Mouse (Mus musculus): ENCODE data around the gene Kif27.

Gene Kif27

DNA sequence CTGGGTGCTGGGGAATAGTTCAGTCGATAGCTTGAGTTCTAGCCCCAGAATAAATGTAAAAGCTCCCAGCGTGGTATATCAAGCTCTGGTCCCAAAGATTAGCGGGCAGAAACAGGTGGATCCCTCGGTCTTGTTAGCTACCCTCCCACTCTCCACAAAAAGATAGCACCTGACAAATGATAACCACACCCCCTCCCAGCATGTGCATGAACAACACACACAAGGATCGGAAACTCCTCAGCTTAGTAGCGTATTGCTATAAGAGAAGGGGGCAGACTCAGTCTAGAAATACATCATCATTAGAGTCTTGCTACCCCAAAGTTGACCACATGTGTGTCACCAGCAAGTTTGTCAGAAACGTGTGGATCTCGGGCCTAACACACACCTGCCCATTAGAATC, 83.3 kb downstream of the Kif27 start, which contains the start of gene Gkap1:
Gene Gkap1 (minus strand): TSS at position 101 of the 400 bp plus-strand sequence.
- no peak for DNase-seq

DNA sequence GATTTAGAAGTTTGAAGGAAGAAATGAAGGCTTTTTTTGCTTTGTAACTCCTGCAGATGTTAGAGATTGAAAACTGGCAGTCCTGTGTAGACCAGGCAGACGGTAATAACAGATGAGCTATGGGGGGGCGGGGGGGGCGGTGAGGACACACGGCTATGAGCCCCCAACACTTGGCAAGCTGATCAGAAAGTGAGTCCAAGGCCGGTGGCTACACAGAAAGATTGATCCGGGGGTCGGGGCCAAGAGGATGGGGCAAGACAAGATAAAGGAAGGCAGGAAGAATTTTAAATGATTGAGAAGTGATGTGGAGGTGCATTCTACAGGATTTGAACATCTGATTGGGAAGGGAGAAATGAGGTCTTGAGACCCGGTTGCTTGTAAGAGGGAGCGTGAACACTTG, 83.8 kb downstream of the Kif27 start:
- DNase-seq: no peak

DNA sequence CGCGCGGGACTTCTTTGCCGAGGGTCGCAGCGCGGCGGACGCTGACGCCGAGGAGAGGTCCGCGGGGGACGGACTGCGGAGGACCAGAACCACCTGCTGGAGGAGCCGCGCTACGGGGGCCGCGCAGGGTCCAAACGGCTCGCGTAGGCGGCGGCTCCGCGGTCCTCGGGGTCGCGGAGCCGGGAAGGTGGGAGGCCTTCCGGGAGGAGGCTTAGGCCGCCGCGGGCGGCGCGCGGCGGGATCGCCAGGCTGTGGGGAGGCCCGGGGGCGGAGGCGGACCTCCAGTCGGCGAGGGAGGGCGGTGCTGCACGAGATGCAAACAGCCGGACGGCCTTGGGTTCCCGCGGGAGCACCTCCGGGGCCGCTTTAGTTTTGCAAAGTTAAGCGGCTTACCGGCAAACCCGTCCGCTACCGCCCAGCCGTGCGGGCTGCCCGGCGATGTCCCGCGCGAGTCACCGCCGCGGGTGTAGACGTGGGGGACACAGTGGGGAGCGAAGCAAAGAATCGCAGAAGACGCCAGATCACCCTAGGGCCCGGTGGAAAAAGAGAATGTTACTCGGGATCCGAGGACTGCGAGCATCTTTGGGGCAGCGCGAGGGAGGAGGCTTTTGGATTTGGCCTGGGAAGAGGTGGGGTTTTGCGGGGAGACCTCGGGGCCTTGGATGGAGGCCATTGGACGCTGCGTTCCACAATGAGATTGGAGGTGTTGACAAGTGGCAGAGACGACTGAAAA, 84.5 kb downstream of the Kif27 start:
- peak; percentile 77 to 79 for DNase-seq

DNA sequence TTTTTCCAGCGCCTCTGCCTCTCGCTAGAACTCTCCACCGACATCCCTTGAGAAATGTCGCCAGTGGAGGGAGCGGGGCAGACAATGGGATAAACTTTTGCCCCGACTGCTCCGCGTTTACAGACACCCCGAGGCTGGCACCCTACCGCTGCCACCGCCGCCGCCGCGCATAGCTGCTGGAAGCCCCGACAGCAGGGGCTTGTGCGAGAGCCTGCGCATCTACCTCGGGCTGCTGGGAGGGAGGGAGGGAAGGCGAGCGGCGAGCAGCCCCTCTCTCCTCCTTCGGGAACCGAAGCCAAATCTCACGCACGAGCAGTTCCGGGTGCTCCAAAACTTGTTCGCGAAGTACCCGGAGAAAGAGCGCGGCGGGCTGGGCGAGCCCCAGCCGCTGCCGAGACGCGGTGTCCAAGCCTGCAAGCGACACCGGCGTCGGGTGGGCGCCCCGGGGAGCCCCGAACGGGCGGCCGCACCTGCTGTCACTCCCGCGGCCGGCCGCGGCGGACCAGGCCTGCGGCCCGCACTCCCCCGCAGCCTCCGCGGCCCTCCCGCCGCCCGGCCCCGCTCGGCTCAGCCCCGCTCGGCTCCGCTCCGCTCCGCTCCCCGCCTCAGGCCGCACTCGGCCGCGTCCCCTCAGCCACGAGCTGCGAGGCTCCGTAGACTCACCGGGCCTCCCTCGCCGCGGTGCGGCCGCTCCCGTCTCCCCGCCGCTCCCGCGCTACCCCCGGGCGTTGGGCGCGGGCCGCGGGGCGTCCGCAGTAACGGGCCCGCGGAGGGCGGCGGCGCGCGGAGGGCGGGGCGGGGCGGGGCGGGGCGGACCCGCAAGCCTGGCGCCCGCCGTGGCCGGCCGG, 85.3 kb downstream of the Kif27 start:
- peak; percentile 18 to 31 for DNase-seq

DNA sequence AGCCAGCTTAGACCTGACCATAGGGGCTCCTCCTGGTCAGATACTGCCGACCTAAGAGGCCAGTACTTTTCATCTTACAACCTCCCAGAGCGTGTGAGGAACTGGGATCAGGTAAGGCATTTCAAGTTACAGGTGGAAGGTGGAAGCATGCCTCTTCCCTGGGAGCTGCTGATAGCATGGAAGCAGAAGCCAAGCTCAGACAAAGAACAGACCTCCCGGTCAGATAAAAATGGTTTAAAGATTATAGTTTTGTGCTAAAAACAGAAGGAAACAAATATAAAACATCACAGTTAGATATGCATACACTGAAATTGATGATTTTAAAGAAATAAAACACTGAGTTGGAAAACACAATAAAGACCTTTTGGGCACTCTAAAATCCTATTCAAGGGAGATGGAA, 92.1 kb downstream of the Kif27 start:
- DNase-seq: no peak

DNA sequence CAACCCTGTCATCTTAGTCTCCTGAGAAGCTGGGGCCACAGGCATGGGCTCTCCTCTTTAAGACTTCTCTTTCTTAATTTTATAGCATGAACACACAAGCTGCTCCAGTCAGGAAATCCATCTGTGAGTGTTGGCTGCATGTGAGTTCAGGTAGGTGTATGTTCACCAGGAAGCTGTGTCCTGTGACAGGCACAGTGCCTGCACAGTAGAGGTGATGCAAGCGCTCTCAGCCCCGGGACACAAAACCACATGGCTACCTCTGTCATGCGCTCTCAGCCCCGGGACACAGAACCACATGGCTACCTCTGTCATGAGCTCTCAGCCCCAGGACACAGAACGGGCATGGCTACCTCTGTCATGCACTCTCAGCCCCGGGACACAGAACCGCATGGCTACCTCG, 95.4 kb downstream of the Kif27 start:
- DNase-seq: no peak

DNA sequence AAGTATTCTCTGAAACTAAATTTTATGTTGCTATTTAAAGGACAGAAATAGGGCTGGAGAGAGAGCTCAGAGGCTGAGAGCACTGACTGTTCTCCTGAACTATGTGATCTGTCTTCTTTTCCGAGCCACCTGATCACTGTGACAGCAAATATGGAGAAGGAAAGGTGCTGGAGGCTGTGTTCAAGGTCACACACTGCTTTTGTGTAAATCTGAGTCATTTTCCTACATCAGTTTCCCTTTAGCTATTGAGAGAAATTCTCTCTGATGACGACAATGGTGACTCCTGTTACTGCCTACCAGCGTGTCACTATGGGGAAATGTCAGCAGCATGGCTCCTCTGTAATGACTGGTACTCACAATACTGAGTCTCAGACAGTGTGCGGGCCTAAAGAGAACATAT, 97.2 kb downstream of the Kif27 start:
- DNase-seq: no peak

DNA sequence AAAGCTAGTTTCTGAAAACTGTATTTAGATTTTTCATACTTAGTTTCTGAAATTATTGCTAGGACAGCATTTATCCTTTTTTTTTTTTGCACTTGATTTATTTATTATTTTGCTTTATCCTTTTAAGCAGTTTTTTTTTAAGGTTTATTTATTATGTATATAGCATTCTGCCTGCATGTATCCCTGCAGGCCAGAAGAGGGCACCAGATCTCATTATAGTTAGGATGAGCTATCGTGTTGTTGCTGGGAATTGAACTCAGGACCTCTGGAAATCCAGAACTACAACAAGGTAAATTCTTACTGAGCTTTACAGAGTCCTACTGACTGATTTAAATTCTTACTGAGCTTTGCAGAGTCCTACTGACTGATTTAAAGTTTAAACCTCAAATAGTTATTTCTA, 105.7 kb downstream of the Kif27 start:
- no peak for DNase-seq

DNA sequence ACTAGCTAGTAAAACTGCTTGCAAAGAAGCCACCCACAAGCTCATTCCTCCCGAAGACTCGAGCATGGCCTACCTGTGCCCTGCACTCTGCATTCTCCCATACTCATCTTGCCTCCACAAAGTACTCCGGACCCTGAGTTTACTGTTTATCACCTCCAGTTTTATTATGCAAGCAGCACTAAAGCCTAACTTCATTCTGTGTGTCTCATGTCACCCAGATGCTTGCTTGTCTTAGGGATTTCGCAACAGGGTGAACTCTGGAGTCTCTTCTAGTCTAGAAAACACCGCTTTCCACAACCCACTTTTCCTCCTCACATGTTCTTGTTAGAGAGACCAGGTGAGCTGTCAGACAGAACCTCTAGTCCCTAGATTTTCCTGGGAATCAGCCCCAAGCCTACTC, 110.0 kb downstream of the Kif27 start:
- DNase-seq: no peak
